Mouse (Mus musculus): Measurements from ENCODE around the gene Ep400. TPM values are rescaled to one million over a fixed set of nuclear protein-coding genes. Genes with fewer than 3 reads are reported as not detected.

Gene Ep400
- 42.6 and 50.1 TPM in 2 replicates for polyA plus RNA-seq (2016; fragmentation: Nextera tagmentation; extraction: Ambion mirVana)

GRCm38 (mm10) chr5:110770448-110771158, at the start of gene Ep400:
TSS of gene Ep400 (minus strand) at chr5:110770717.
- Histone ChIP-seq H3K27ac (peak within 1 kb of the TSS; percentile 97), H3K4me2 (peak within 1 kb of the TSS; percentile 70), H3K4me1 (replicated peaks) (peaks cover 13% of the 10 kb centered on the region), H3K4me3 (replicated peaks) (peak within 1 kb of the TSS; percentile 89), H3K9ac (replicated peaks) (peak within 1 kb of the TSS; percentile 90), H3K27me3 (no peaks in the 10 kb centered on the region), H3K36me3 (peaks cover 30% of the 10 kb centered on the region), H3K9me3 (no peaks in the 10 kb centered on the region)
- ATAC-seq (ENCODE audit: insufficient number of reproducible peaks, insufficient read depth, low FRiP score, low TSS enrichment, low read depth) = peak; percentile 98
- WGBS = under 1% methylated on average over 83 of the region's 83 CpGs

- H3K4me1 ChIP-seq (replicated peaks) = peaks cover 33% of the 10 kb centered on the region
- H3K9ac ChIP-seq (replicated peaks) = peak within 1 kb of the TSS; percentile 98
- peaks cover 25% of the 10 kb centered on the region for H3K36me3 ChIP-seq
- H3K4me2 ChIP-seq = peak within 1 kb of the TSS; percentile 99
- under 1% methylated on average over 80 of the region's 80 CpGs for WGBS
- no peaks in the 10 kb centered on the region for H3K27me3 ChIP-seq
- peak within 1 kb of the TSS; percentile 88 for H3K27ac ChIP-seq
- ATAC-seq (ENCODE audit: insufficient number of reproducible peaks, insufficient read depth, low FRiP score, low TSS enrichment, low read depth) = peak; percentile 94
- no peaks in the 10 kb centered on the region for H3K9me3 ChIP-seq
- peak within 1 kb of the TSS; percentile 98 for H3K4me3 ChIP-seq (replicated peaks)
Measured at GRCm38 (mm10) chr5:110809667-110810325, 39.3 kb upstream of the Ep400 start, which contains the start of gene Ulk1. TSS of gene Ulk1 (minus strand) at chr5:110810097.

GRCm38 (mm10) chr5:110808821-110809666, 38.5 kb upstream of the Ep400 start:
- Histone ChIP-seq H3K36me3 (peaks cover 32% of the 10 kb centered on the region), H3K4me1 (replicated peaks) (peaks cover 33% of the 10 kb centered on the region), H3K27me3 (no peaks in the 10 kb centered on the region), H3K4me3 (replicated peaks) (peak overlapping the region; percentile 98), H3K4me2 (peak overlapping the region; percentile 99), H3K9me3 (no peaks in the 10 kb centered on the region), H3K9ac (replicated peaks) (peak overlapping the region; percentile 98), H3K27ac (peak overlapping the region; percentile 88)
- 2% methylated on average over 27 of the region's 27 CpGs for WGBS
- ATAC-seq (ENCODE audit: insufficient number of reproducible peaks, insufficient read depth, low FRiP score, low TSS enrichment, low read depth) = 0 out of 2 replicates have a peak, but pooled peaks have one; percentile 7

GRCm38 (mm10) chr5:110808061-110808631, 37.6 kb upstream of the Ep400 start:
- Histone ChIP-seq H3K9ac (replicated peaks) (peak overlapping the region; percentile 98), H3K27ac (peak overlapping the region; percentile 26), H3K27me3 (no peaks in the 10 kb centered on the region), H3K9me3 (no peaks in the 10 kb centered on the region), H3K4me2 (peak overlapping the region; percentile 99), H3K4me3 (replicated peaks) (peak overlapping the region; percentile 98), H3K4me1 (replicated peaks) (peaks cover 33% of the 10 kb centered on the region), H3K36me3 (peaks cover 35% of the 10 kb centered on the region)
- peak; percentile 45; the same call in 1 of the 2 replicates for ATAC-seq (ENCODE audit: insufficient number of reproducible peaks, insufficient read depth, low FRiP score, low TSS enrichment, low read depth)
- 4% methylated on average over 14 of the region's 14 CpGs for WGBS

GRCm38 (mm10) chr5:110807453-110807852, 36.9 kb upstream of the Ep400 start:
- 84% methylated on average over 4 of the region's 4 CpGs for whole genome bisulfite sequencing
- H3K4me3 ChIP-seq (replicated peaks) = peak overlapping the region; percentile 98
- peaks cover 40% of the 10 kb centered on the region for H3K36me3 ChIP-seq
- peak overlapping the region; percentile 26; the same call in 1 of the 2 replicates for H3K27ac ChIP-seq
- peaks cover 33% of the 10 kb centered on the region for H3K4me1 ChIP-seq (replicated peaks)
- no peaks in the 10 kb centered on the region for H3K27me3 ChIP-seq
- no peak for ATAC-seq (ENCODE audit: insufficient number of reproducible peaks, insufficient read depth, low FRiP score, low TSS enrichment, low read depth)
- peak overlapping the region; percentile 98 for H3K9ac ChIP-seq (replicated peaks)
- H3K4me2 ChIP-seq = peak overlapping the region; percentile 99
- H3K9me3 ChIP-seq = no peaks in the 10 kb centered on the region

- 0 out of 2 replicates have a peak overlapping the region, but pooled peaks have one; percentile 23 for H3K9ac ChIP-seq (replicated peaks)
- peaks cover 33% of the 10 kb centered on the region for H3K4me1 ChIP-seq (replicated peaks)
- no peak overlapping the region for H3K4me3 ChIP-seq (replicated peaks)
- H3K27ac ChIP-seq = no peak overlapping the region
- H3K4me2 ChIP-seq = no peak overlapping the region
- no peak for ATAC-seq (ENCODE audit: insufficient number of reproducible peaks, insufficient read depth, low FRiP score, low TSS enrichment, low read depth)
- H3K27me3 ChIP-seq = no peaks in the 10 kb centered on the region
- H3K9me3 ChIP-seq = no peaks in the 10 kb centered on the region
- H3K36me3 ChIP-seq = peaks cover 48% of the 10 kb centered on the region
- WGBS = 91% methylated on average over 1 of the region's 1 CpGs
Measured at GRCm38 (mm10) chr5:110806676-110807075, 36.2 kb upstream of the Ep400 start.

- WGBS = 84% methylated on average over 4 of the region's 4 CpGs
- H3K27ac ChIP-seq = no peak overlapping the region
- no peaks in the 10 kb centered on the region for H3K9me3 ChIP-seq
- no peaks in the 10 kb centered on the region for H3K27me3 ChIP-seq
- H3K4me2 ChIP-seq = no peak overlapping the region
- H3K36me3 ChIP-seq = peaks cover 53% of the 10 kb centered on the region
- no peak for ATAC-seq (ENCODE audit: insufficient number of reproducible peaks, insufficient read depth, low FRiP score, low TSS enrichment, low read depth)
- H3K4me1 ChIP-seq (replicated peaks) = peaks cover 33% of the 10 kb centered on the region
- H3K4me3 ChIP-seq (replicated peaks) = no peak overlapping the region
- no peak overlapping the region for H3K9ac ChIP-seq (replicated peaks)
Measured at GRCm38 (mm10) chr5:110806154-110806553, 35.6 kb upstream of the Ep400 start.

- Histone ChIP-seq H3K36me3 (peaks cover 72% of the 10 kb centered on the region), H3K4me2 (no peak overlapping the region), H3K9me3 (no peaks in the 10 kb centered on the region), H3K4me1 (replicated peaks) (peaks cover 32% of the 10 kb centered on the region), H3K4me3 (replicated peaks) (no peak overlapping the region), H3K27ac (no peak overlapping the region), H3K9ac (replicated peaks) (no peak overlapping the region), H3K27me3 (no peaks in the 10 kb centered on the region)
- no peak for ATAC-seq (ENCODE audit: insufficient number of reproducible peaks, insufficient read depth, low FRiP score, low TSS enrichment, low read depth)
- 85% methylated on average over 7 of the region's 7 CpGs for WGBS
Measured at GRCm38 (mm10) chr5:110804012-110804743, 33.7 kb upstream of the Ep400 start.

- ATAC-seq (ENCODE audit: insufficient number of reproducible peaks, insufficient read depth, low FRiP score, low TSS enrichment, low read depth) = no peak
- Histone ChIP-seq H3K36me3 (peaks cover 86% of the 10 kb centered on the region), H3K4me1 (replicated peaks) (peaks cover 18% of the 10 kb centered on the region)
Measured at GRCm38 (mm10) chr5:110802809-110803208, 32.3 kb upstream of the Ep400 start.

GRCm38 (mm10) chr5:110802186-110802585, 31.7 kb upstream of the Ep400 start:
- H3K4me2 ChIP-seq = no peak overlapping the region
- H3K36me3 ChIP-seq = peaks cover 92% of the 10 kb centered on the region
- no peak for ATAC-seq (ENCODE audit: insufficient number of reproducible peaks, insufficient read depth, low FRiP score, low TSS enrichment, low read depth)
- no peak overlapping the region for H3K27ac ChIP-seq
- no peak overlapping the region for H3K9ac ChIP-seq (replicated peaks)
- H3K4me1 ChIP-seq (replicated peaks) = peaks cover 13% of the 10 kb centered on the region
- no peak overlapping the region for H3K4me3 ChIP-seq (replicated peaks)
- 92% methylated on average over 4 of the region's 4 CpGs for WGBS
- no peaks in the 10 kb centered on the region for H3K27me3 ChIP-seq
- no peaks in the 10 kb centered on the region for H3K9me3 ChIP-seq

More at GRCm38 (mm10) chr5:110802809-110803208, 32.3 kb upstream of the Ep400 start:
- H3K27ac ChIP-seq = no peak overlapping the region
- no peaks in the 10 kb centered on the region for H3K27me3 ChIP-seq
- H3K4me3 ChIP-seq (replicated peaks) = no peak overlapping the region
- H3K9me3 ChIP-seq = no peaks in the 10 kb centered on the region
- no peak overlapping the region for H3K9ac ChIP-seq (replicated peaks)
- no peak overlapping the region for H3K4me2 ChIP-seq
